Mouse (Mus musculus): ENCODE results near the gene Ccser1. TPM values are rescaled to one million over a fixed set of nuclear protein-coding genes. Genes with fewer than 3 reads are reported as not detected.

Ccser1 gene
- total RNA-seq, 2 experiments from 2014 or later, result 0.82 to 1.1 TPM

DNA sequence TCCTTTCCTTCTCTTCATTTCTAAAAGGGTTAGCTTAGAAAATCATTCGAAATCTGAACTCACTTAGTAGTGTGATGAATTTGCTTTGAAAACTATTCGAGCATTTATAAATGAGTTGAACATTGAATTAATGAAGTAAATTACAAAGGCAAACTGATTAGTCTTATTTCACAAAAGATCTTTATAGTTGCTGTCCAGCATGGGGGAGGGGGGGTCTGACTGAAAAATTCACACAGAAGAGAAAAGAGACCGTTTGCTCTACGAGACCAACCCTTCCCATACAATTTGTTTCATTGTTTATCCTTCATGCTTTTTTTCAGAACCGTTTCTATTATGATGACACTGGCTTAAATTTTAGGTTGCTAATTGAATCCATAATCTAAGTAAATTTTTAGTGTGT, 583.3 kb downstream of the Ccser1 start:
- no peak for DNase-seq
- Histone ChIP-seq H3K4me3 (no peak overlapping the region), H3K27ac (no peak overlapping the region)
- no peak for TF ChIP-seq CTCF (IDR thresholded peaks at IDR 0.05)
- intact Hi-C loops (cut with DNase I), result no loop called here

DNA sequence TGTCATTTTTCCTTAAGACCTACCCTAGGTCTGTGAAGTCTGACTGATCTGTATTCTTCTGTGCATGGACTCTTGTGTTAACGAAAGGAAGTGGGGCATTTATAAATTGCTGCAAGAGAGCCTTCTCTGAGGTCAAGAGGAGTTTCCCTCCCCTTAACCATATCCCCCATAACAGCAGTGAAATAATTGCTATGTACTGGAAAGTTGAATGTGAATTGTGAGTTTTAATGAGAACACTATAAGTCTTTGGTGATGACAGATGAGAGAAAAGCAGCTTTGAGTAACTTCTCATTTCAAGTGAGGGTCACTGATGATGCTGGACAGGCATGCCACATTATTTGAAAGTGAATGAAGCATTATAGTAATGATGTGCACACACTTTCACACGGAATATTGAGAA, 585.7 kb downstream of the Ccser1 start:
- Histone ChIP-seq H3K27ac (no peak overlapping the region), H3K4me3 (no peak overlapping the region)
- TF ChIP-seq CTCF (IDR thresholded peaks at IDR 0.05), result no peak
- no peak for DNase-seq
- intact Hi-C loops (cut with DNase I), result no loop called here

DNA sequence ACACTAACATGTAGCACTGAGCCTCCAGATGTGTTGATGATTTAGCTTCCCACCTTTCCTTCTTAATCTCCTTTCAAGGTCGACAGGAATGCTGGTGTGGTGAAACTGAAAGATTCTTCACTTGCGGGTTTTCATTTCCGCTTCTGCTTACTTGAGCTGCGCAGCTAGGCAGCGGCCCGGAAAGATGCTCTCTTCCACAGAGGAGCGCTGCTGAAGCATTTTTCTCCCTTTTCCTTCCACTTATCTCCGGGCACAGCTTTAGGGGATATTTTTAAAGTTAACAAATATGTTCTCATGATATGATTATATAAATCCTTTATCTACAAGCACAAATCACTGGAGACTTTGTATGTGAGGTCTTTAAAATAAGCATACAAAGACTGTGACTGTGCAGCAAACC, 587.0 kb downstream of the Ccser1 start:
- intact Hi-C loops (cut with DNase I), result no loop called here
- no peak for TF ChIP-seq CTCF (IDR thresholded peaks at IDR 0.05)
- H3K27ac ChIP-seq, result no peak overlapping the region
- DNase-seq, result no peak
- H3K4me3 ChIP-seq, result no peak overlapping the region

DNA sequence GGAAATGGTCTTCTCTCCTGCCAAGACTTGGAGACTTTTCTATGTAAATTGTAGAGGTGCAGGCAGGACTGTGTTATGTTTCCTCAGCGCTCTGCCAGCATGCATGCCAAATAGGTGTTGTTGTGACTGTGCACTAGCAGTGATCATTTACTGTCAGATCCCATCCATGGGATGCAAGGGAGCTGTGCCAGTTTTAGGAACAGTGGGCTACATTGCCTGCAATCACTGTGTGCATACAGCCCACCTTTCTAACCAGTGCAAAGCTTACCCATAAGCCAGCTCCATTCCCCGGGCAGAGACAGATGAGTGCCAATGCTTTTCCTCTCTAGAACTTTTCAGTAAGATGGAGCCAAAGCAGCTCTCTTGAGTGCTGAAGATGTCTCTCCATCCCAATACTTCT, 606.6 kb downstream of the Ccser1 start:
- no peak for DNase-seq
- TF ChIP-seq CTCF (IDR thresholded peaks at IDR 0.05), result no peak
- no peak overlapping the region for H3K27ac ChIP-seq
- H3K4me3 ChIP-seq, result no peak overlapping the region
- intact Hi-C loops (cut with DNase I), result no loop called here

DNA sequence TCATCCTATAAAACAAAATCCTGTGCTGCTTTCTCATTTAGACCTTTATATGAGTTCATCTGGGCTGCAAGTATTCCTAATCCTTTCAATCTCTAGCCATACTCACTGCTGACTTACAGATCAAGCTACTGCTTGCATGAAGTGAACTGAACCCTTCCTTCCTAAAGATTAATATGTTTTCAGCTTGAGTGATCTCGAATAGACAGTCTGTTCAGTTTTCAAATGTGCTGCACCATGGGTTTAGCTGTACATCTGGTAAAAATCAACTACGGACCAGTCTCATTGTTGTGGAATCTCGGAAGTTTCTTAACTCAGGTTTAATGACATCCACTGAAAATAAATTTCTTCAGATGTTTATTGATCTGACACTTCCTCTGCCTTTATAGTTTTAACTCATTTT, 620.8 kb downstream of the Ccser1 start:
- no peak for TF ChIP-seq CTCF (IDR thresholded peaks at IDR 0.05)
- intact Hi-C loops (cut with DNase I), result no loop called here
- Histone ChIP-seq H3K4me3 (no peak overlapping the region), H3K27ac (no peak overlapping the region)
- DNase-seq, result no peak

DNA sequence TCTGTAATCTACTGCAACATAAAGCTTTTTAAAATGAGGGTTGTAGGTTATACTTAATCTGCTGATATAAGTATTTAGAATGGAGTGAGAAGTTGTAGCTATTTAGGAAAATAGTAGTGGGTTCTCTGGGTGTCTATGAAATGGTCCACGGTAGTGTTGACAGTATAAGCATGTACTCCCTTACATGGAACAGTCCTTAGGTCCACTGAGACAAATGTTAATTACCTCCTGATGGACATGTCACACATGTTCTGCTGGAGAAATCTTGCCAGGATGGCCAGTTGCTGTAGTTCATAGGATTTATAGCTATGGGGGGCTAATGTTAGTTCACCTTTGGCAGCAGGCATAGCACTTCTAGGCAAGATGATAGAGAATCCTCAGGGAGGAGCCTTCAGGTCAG, 625.4 kb downstream of the Ccser1 start:
- no peak for DNase-seq
- H3K27ac ChIP-seq, result no peak overlapping the region
- no peak for TF ChIP-seq CTCF (IDR thresholded peaks at IDR 0.05)
- no peak overlapping the region for H3K4me3 ChIP-seq
- intact Hi-C loops (cut with DNase I), result no loop called here

DNA sequence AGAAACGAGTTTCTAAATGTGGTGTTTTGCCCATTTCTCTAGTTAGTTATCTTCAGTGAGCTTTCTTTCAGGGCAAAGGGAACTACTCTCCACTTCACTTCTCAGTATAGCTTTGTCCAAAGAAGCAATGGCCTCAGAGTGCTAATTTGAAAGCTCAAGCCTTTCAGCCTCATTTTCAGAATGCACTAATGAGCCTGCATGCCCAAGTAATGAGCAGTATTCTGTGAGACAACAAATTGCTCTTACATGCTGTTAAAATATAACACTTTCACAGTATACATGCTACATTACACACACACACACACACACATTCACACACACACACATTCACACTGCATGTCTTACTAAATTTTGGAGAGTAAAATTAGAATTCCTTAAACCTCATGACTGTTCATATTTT, 637.6 kb downstream of the Ccser1 start:
- H3K27ac ChIP-seq, result no peak overlapping the region
- TF ChIP-seq CTCF (IDR thresholded peaks at IDR 0.05), result no peak
- intact Hi-C loops (cut with DNase I), result no loop called here

DNA sequence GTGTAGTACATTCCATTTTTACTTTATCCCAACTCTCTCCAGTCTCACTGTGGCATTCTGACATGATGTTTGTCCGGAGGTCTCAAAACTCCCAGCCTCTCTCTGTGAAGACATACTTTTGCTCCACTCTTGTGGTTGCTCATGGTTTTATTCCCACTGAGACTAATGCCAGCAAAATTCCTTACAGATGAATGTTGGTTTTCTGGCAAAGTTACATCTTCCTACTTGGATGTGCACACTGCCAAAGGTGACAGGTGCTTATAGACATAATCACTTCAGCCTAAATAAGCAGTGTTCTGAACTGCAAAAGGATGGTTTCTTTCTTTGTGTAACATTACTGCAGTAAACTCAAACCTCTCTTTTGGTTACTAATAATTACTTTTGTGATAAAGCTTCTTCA, 696.2 kb downstream of the Ccser1 start:
- TF ChIP-seq CTCF (IDR thresholded peaks at IDR 0.05), result no peak
- DNase-seq, result no peak
- H3K4me3 ChIP-seq, result no peak overlapping the region
- no peak overlapping the region for H3K27ac ChIP-seq
- intact Hi-C loops (cut with DNase I), result no loop called here

More for the DNA sequence above, 637.6 kb downstream of the Ccser1 start:
- no peak overlapping the region for H3K4me3 ChIP-seq
- DNase-seq, result no peak

DNA sequence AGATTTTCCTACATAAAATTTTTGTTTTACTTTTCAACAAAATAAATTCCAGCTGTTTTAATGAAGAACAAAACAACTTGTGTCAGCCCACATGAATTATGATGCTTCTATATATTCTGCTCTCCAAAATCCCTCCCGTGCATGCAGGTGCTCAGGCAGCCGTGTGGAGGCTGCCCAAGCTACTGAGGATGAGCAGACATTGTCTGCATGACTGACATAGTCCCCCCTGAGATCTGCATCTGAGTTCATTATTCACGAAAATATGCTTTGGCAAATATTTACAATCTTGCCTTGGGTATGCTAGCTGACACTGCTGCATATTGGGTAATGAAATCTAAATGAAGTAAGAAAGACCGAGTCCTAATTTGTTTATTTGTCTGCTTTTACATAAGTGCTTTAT, 718.1 kb downstream of the Ccser1 start:
- intact Hi-C loops (cut with DNase I), result no loop called here

DNA sequence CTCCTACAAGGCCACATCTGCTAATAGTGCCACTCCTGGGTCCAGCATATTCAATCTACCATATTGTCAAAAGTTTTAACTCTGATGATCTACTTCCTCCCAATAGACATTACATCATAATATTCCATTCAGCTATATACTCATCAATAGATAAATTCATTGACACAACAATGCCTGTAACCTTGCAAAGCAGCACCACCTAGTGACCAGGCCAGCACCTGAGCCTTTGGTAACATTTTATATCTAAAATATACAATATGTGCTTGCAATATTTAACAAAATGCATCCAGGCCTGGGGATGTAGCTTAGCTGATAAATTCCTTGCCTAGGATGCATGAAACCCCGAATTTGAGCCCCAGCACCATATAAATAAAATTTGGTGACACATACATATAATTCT, 722.6 kb downstream of the Ccser1 start:
- Histone ChIP-seq H3K4me3 (no peak overlapping the region), H3K27ac (no peak overlapping the region)
- intact Hi-C loops (cut with DNase I), result no loop called here
- TF ChIP-seq CTCF (IDR thresholded peaks at IDR 0.05), result peak; percentile 44
- no peak for DNase-seq

More for the DNA sequence above, 718.1 kb downstream of the Ccser1 start:
- DNase-seq, result no peak
- no peak for TF ChIP-seq CTCF (IDR thresholded peaks at IDR 0.05)
- no peak overlapping the region for H3K4me3 ChIP-seq
- no peak overlapping the region for H3K27ac ChIP-seq

DNA sequence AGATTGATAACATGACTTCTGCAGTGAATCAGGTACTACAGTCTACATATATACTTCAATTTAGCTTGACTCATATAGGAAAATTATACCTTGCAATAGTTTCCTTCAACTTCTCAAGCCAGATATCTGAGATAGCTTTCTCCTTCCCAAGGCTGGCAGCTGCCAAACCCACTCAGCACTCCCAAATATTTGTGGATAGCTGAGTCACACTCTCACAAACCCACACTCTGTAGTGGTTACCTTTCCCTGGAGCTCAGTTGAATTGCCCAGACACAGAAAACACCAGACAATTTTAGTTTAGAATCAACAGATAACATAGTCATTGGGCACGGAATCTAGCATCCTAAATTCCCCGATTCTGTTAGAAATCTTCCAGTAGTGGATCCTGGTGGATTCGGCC, 732.8 kb downstream of the Ccser1 start:
- Histone ChIP-seq H3K4me3 (no peak overlapping the region), H3K27ac (no peak overlapping the region)
- intact Hi-C loops (cut with DNase I), result no loop called here
- no peak for DNase-seq
- no peak for TF ChIP-seq CTCF (IDR thresholded peaks at IDR 0.05)

DNA sequence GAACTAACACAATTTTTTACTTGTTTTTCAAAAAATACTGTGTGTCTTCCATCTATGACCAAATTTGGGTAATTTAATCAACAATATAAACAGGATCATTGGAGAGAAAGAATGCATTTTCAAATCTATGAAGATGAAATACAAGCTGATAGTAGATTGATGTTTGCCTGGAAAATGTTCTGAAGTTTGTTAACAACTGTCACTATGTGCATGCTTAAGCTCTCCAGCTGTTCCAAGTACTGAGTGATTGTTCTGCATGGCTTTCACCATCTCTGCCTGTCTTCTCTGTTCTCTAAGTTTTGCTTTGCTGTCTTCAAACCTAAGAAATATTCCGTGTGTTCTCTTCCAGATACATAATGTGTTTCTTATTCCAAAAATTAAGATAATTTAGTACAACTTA, 751.5 kb downstream of the Ccser1 start:
- no peak for DNase-seq
- intact Hi-C loops (cut with DNase I), result no loop called here
- Histone ChIP-seq H3K4me3 (no peak overlapping the region), H3K27ac (no peak overlapping the region)
- no peak for TF ChIP-seq CTCF (IDR thresholded peaks at IDR 0.05)

DNA sequence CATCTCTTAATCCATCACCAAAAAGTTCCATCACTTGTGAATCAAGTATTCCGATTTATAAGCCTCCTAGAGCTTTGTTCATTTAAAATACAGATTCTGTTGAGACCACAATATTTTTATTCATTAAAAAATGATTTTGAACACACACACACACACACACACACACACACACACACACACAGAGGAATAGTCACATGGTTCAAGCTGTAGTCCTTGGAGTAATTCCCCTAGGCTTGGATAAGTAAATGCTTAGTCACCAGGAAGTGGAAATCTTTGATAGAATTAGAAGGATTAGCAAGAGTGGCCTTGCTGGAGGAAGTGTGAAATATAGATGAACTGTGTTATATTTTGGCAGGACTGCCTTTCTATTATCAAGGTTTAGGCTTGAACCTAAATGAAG, 756.5 kb downstream of the Ccser1 start:
- intact Hi-C loops (cut with DNase I), result no loop called here
- Histone ChIP-seq H3K4me3 (no peak overlapping the region), H3K27ac (no peak overlapping the region)
- no peak for DNase-seq
- no peak for TF ChIP-seq CTCF (IDR thresholded peaks at IDR 0.05)

DNA sequence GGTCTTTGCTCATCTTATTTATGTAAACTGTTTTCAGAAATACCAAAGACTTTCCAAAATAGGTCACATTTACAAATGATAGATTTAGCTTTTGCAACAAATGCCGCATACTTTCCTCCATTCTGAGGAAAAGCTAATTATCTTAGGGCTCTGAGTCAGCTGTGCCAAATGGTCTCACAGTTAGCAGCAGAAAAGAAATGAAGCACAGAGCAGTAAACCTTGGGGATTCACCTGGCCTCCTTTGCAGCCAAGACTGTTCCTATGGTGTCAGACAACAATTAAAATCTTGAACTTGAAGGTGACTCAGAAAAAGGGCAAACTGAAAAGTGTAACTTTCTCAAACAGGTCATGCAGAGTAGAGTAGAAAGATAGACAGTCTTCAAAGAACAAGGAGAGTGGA, 759.1 kb downstream of the Ccser1 start:
- Histone ChIP-seq H3K4me3 (no peak overlapping the region), H3K27ac (no peak overlapping the region)
- TF ChIP-seq CTCF (IDR thresholded peaks at IDR 0.05), result no peak
- DNase-seq, result no peak
- intact Hi-C loops (cut with DNase I), result no loop called here

DNA sequence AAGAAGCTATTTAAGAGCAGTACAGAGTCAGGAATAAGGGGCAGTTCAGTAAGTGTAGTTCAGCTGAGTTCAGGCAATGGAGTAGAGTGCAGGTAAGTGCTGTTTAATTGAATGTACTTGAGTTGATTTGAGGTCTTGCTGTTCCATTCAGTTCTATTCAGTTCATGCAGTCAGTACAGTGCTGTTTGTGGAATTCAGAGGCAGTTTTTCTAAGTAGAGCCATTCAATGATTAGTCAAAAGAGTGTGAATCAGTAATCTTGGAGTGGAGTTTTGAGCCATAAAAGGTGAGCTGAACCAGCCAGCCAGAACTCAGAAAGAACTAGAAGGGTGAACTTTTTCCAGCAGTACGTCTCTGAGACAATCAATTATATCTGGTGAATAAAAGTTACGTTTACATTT, 773.6 kb downstream of the Ccser1 start:
- DNase-seq, result no peak
- no peak for TF ChIP-seq CTCF (IDR thresholded peaks at IDR 0.05)
- intact Hi-C loops (cut with DNase I), result no loop called here
- Histone ChIP-seq H3K27ac (no peak overlapping the region), H3K4me3 (no peak overlapping the region)
